Mouse (Mus musculus) midbrain, embryonic 15.5 days (tissue): ENCODE measurements around the gene Mapk9. TPM values are rescaled to one million over a fixed set of nuclear protein-coding genes. Genes with fewer than 3 reads are reported as not detected.
"Not testable (repeated sequence)": the region's sequence is repeated elsewhere in the genome, so short reads cannot be mapped to it uniquely, and the experiment has no call there.

Experiments used
- ATAC-seq: fragments of 200-750 bp; cut with Nextera tagmentation; replicated peaks from 2 replicates; pipeline ENCODE4 v1.8.0; 2017; ENCODE audit warnings: moderate TSS enrichment
- H3K27ac ChIP-seq: fragments of 300-500 bp; sonication (generic); 2 replicates; pipeline ENCODE4 v1.5.1; 2015; ENCODE audit warnings: mild to moderate bottlenecking, inconsistent platforms
- H3K27me3 ChIP-seq: fragments of 300-500 bp; sonication (generic); replicated peaks from 2 replicates; pipeline ENCODE4 v1.6.1; 2015; ENCODE audit warnings: inconsistent platforms
- H3K36me3 ChIP-seq: fragments of 300-500 bp; sonication (generic); replicated peaks from 2 replicates; pipeline ENCODE4 v1.6.1; 2015; ENCODE audit warnings: inconsistent platforms
- H3K4me1 ChIP-seq: fragments of 300-500 bp; sonication (generic); 2 replicates; pipeline ENCODE4 v1.6.1; 2015; ENCODE audit warnings: inconsistent platforms
- H3K4me2 ChIP-seq: fragments of 300-500 bp; sonication (generic); 2 replicates; pipeline ENCODE4 v1.6.1; 2015; ENCODE audit warnings: inconsistent platforms, mild to moderate bottlenecking, moderate library complexity
- H3K4me3 ChIP-seq: fragments of 300-500 bp; sonication (generic); 2 replicates; pipeline ENCODE4 v1.5.1; 2015; ENCODE audit warnings: mild to moderate bottlenecking, inconsistent platforms
- H3K9ac ChIP-seq: fragments of 300-500 bp; sonication (generic); 2 replicates; pipeline ENCODE4 v1.6.1; 2015; ENCODE audit warnings: mild to moderate bottlenecking, inconsistent platforms
- H3K9me3 ChIP-seq: fragments of 300-500 bp; sonication (generic); 2 replicates; pipeline ENCODE4 v1.6.1; 2016; ENCODE audit warnings: inconsistent platforms
- WGBS: fragments of 180-500 bp; shearing (Covaris S2); methylation state at CpG from one replicate; pipeline ENCODE4 v1.1.7; 2015; ENCODE audit warnings: mixed read lengths; 5-methylcytosine and 5-hydroxymethylcytosine counted together
- polyA plus RNA-seq: library from polyadenylated mRNA; unstranded; fragments of >200 nt; fragmentation: Nextera tagmentation; extraction: Ambion mirVana; gene quantifications from 2 replicates; pipeline ENCODE4 v1.2.1, GENCODE M21; 2015

Gene Mapk9
- 63.3 and 68.7 TPM in 2 replicates for polyA plus RNA-seq

DNA sequence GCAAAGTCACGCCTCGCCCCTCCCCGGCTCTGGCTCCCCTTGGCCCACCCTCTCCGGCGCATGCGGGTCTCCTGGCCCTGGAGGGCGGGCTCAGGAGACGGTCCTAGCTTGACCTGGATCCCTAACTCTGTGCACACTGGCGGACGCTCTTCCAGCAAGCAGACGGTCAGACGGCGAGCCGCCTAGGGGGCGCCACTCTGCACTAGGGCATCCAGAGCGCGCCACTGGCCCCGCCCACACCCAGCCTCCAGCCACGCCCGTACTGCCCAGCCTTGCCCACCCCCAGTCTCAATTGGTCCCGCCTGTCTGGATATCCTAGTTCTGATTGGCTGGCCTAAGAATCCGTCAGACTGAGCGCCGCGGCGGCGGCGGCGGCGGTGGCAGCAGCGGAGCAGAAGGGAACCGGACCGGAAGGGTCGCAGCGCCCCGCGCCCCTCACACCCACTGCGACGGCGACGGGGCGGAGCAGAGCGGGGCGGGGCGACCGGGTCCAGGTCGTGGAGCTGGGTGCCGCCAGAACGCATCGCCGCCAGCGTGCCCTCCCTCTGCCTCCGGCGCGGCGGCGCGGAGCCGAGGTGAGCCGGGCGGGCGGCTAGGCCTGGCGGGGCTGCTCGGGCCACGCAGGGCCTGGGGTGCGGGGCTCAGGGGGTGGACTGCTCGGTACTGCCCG is at the start of gene Mapk9:
Gene Mapk9 (plus strand): TSS at position 351 of the 670 bp plus-strand sequence.
- Histone ChIP-seq H3K9ac (peak within 1 kb of the TSS; percentile 89), H3K36me3 (0 out of 2 replicates have a peak, but pooled peaks cover 7% of the 10 kb centered on the region), H3K4me3 (peak within 1 kb of the TSS; percentile 83), H3K9me3 (no peaks in the 10 kb centered on the region), H3K27ac (peak within 1 kb of the TSS; percentile 88), H3K4me2 (peak within 1 kb of the TSS; percentile 75), H3K4me1 (peaks cover 26% of the 10 kb centered on the region), H3K27me3 (no peaks in the 10 kb centered on the region)
- under 1% methylated on average over 63 of the region's 68 CpGs for WGBS
- ATAC-seq: peak; percentile 99

- Histone ChIP-seq H3K4me2 (no peak overlapping the region), H3K4me3 (no peak overlapping the region), H3K9ac (no peak overlapping the region), H3K9me3 (no peaks in the 10 kb centered on the region), H3K27ac (no peak overlapping the region), H3K4me1 (peaks cover 18% of the 10 kb centered on the region), H3K27me3 (no peaks in the 10 kb centered on the region), H3K36me3 (no peaks in the 10 kb centered on the region)
- ATAC-seq: no peak
- WGBS: 88% methylated on average over 6 of the region's 6 CpGs
Observed at GRCm38 (mm10) chr11:49798931-49799330, 47.6 kb upstream of the Mapk9 start.

- no peak for ATAC-seq
- 78% methylated on average over 4 of the region's 4 CpGs for WGBS
- Histone ChIP-seq H3K9me3 (no peaks in the 10 kb centered on the region), H3K27me3 (no peaks in the 10 kb centered on the region), H3K36me3 (no peaks in the 10 kb centered on the region), H3K4me1 (peaks cover 6% of the 10 kb centered on the region; the same call in 1 of the 2 replicates), H3K4me2 (no peak overlapping the region), H3K4me3 (no peak overlapping the region), H3K9ac (no peak overlapping the region), H3K27ac (no peak overlapping the region)
Observed at GRCm38 (mm10) chr11:49801516-49801915, 45.0 kb upstream of the Mapk9 start.

GRCm38 (mm10) chr11:49803801-49804200 is 42.8 kb upstream of the Mapk9 start:
- no peak overlapping the region for H3K9ac ChIP-seq
- 94% methylated on average over 4 of the region's 4 CpGs for WGBS
- no peak overlapping the region for H3K4me3 ChIP-seq

DNA sequence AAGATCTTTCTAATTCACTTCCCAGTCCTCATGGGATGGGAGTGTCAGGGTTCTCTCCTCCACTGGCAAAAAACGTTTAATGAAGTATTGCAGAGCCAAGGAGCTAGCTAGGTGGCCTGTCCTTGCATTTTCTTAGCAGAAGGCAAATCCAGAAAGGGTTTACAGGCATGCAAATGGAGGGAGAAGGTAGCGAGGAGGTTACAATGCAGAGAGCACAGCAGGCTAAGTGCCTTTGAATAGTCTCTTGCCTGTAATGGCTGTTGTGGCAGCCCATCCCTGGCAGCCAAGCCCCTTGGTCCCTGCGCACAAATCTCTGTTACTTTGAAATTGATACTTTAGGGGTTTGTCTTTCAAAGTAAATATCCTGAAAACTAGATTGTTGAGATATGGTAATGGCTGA is 40.3 kb upstream of the Mapk9 start:
- Histone ChIP-seq H3K9me3 (no peaks in the 10 kb centered on the region), H3K4me3 (no peak overlapping the region), H3K4me2 (no peak overlapping the region), H3K27ac (no peak overlapping the region), H3K36me3 (no peaks in the 10 kb centered on the region), H3K9ac (no peak overlapping the region), H3K27me3 (no peaks in the 10 kb centered on the region), H3K4me1 (peaks cover 4% of the 10 kb centered on the region; the same call in 1 of the 2 replicates)
- WGBS: 22% methylated on average over 3 of the region's 3 CpGs
- no peak for ATAC-seq

More at GRCm38 (mm10) chr11:49803801-49804200, 42.8 kb upstream of the Mapk9 start:
- H3K9me3 ChIP-seq: no peaks in the 10 kb centered on the region
- H3K4me2 ChIP-seq: no peak overlapping the region
- no peak for ATAC-seq
- no peaks in the 10 kb centered on the region for H3K36me3 ChIP-seq
- no peaks in the 10 kb centered on the region for H3K27me3 ChIP-seq
- no peak overlapping the region for H3K27ac ChIP-seq
- H3K4me1 ChIP-seq: peaks cover 6% of the 10 kb centered on the region; the same call in 1 of the 2 replicates

GRCm38 (mm10) chr11:49808946-49809345 is 37.6 kb upstream of the Mapk9 start:
- H3K27me3 ChIP-seq: no peaks in the 10 kb centered on the region
- no peak overlapping the region for H3K4me3 ChIP-seq
- no peak overlapping the region for H3K4me2 ChIP-seq
- no peak for ATAC-seq
- no peaks in the 10 kb centered on the region for H3K4me1 ChIP-seq
- no peaks in the 10 kb centered on the region for H3K36me3 ChIP-seq
- WGBS: 94% methylated on average over 9 of the region's 9 CpGs
- H3K9me3 ChIP-seq: no peaks in the 10 kb centered on the region
- H3K27ac ChIP-seq: no peak overlapping the region
- no peak overlapping the region for H3K9ac ChIP-seq

- not testable (repeated sequence) for H3K27ac ChIP-seq, ATAC-seq, H3K4me3 ChIP-seq, H3K9ac ChIP-seq, H3K36me3 ChIP-seq, H3K9me3 ChIP-seq, H3K27me3 ChIP-seq, H3K4me1 ChIP-seq, H3K4me2 ChIP-seq
- WGBS: 86% methylated on average over 7 of the region's 7 CpGs
Observed at GRCm38 (mm10) chr11:49810696-49811095, 35.9 kb upstream of the Mapk9 start.

DNA sequence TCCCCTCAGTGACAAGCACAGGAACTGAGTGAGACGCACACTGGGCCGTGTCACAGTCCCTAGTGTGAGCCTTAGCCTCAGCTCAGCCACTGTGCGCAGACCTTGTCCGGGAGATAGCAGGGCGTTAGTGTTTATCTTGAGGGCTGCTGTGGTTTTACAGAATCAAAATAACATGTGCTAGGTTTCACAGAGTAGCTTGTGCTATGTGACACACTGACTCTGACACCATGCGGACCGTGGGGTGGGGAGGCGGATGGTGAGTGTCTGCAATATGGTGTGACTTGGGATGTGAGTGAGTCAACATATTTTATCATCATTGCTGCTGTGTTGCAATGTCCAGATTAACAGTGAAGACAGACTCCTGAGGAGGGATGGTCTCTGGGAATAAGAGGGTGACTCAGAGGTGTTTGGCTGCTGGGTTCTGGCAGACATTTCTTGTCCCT is 35.4 kb upstream of the Mapk9 start:
- ATAC-seq: no peak
- H3K36me3 ChIP-seq: no peaks in the 10 kb centered on the region
- H3K9me3 ChIP-seq: no peaks in the 10 kb centered on the region
- no peak overlapping the region for H3K27ac ChIP-seq
- no peaks in the 10 kb centered on the region for H3K4me1 ChIP-seq
- 93% methylated on average over 8 of the region's 8 CpGs for WGBS
- H3K9ac ChIP-seq: no peak overlapping the region
- H3K4me3 ChIP-seq: no peak overlapping the region
- H3K27me3 ChIP-seq: no peaks in the 10 kb centered on the region
- no peak overlapping the region for H3K4me2 ChIP-seq

- no peak overlapping the region for H3K4me2 ChIP-seq
- H3K27me3 ChIP-seq: no peaks in the 10 kb centered on the region
- no peak overlapping the region for H3K27ac ChIP-seq
- WGBS: 92% methylated on average over 8 of the region's 8 CpGs
- ATAC-seq: no peak
- no peaks in the 10 kb centered on the region for H3K9me3 ChIP-seq
- no peak overlapping the region for H3K4me3 ChIP-seq
- H3K36me3 ChIP-seq: no peaks in the 10 kb centered on the region
- H3K4me1 ChIP-seq: no peaks in the 10 kb centered on the region
- H3K9ac ChIP-seq: no peak overlapping the region
Observed at GRCm38 (mm10) chr11:49811879-49812278, 34.7 kb upstream of the Mapk9 start.

DNA sequence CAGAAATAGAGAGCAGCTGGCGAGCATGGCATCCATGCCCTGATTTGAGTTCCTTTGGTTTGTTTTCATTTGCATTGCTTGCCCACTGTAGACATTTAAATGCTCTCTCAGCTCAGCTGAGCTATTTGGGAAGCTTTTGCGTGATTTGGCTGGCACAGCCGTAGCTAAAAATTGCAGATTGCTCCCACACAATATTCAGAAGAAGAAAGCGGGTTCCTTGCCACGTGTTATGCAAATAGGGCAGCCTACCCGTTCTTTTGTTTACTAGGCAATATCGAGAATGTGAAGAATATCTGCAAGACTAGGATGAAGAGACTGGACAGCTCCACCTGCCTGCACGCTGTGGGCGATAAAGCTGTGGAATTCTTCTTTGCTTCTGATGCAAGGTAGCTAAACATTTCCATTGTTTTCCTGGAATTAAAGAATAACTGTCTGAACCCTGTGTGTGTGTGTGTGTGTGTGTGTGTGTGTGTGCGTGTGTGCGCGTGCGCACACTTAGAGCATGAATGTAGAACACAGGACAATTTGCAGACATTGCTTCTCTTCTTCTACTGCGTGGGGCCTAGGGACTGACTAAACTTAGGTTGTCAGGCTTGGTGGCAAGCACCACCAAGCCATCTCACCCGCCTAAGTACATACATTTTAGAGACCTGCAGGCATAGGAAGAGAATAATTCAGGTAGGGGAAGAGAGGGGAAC is 27.5 kb upstream of the Mapk9 start:
- ATAC-seq: no peak
- H3K4me3 ChIP-seq: no peak overlapping the region
- H3K9me3 ChIP-seq: no peaks in the 10 kb centered on the region
- WGBS: 84% methylated on average over 15 of the region's 15 CpGs
- no peaks in the 10 kb centered on the region for H3K4me1 ChIP-seq
- H3K27me3 ChIP-seq: no peaks in the 10 kb centered on the region
- H3K27ac ChIP-seq: 0 out of 2 replicates have a peak overlapping the region, but pooled peaks have one; percentile 29
- H3K36me3 ChIP-seq: peaks cover 7% of the 10 kb centered on the region; the same call in 1 of the 2 replicates
- H3K9ac ChIP-seq: no peak overlapping the region
- no peak overlapping the region for H3K4me2 ChIP-seq

GRCm38 (mm10) chr11:49819676-49820075 is 26.9 kb upstream of the Mapk9 start:
- H3K9ac ChIP-seq: no peak overlapping the region
- H3K36me3 ChIP-seq: peaks cover 14% of the 10 kb centered on the region; the same call in 1 of the 2 replicates
- H3K4me1 ChIP-seq: no peaks in the 10 kb centered on the region
- no peak overlapping the region for H3K4me3 ChIP-seq
- 82% methylated on average over 7 of the region's 7 CpGs for WGBS
- H3K9me3 ChIP-seq: no peaks in the 10 kb centered on the region
- H3K4me2 ChIP-seq: no peak overlapping the region
- no peak overlapping the region for H3K27ac ChIP-seq
- H3K27me3 ChIP-seq: no peaks in the 10 kb centered on the region
- ATAC-seq: no peak

DNA sequence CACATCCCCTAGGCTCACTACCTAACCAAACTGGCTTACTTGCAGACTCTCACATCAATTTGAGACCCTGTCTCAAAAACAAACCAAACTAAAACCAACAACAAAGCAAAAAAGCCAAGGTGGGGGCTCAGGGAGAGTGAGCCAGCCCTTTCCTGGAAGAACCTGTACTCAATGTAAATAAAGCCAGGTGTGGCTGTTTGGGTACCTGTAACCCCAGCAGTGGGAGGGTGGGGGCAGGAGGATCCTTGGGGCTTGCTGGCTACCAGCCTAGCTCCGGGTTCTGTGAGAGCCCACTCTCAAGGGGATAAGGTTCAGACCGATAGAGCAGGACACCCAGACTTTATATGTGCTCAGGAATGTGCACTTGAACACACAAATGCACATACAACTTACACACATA is 25.6 kb upstream of the Mapk9 start:
- Histone ChIP-seq H3K4me1 (no peaks in the 10 kb centered on the region), H3K27me3 (no peaks in the 10 kb centered on the region), H3K4me2 (no peak overlapping the region), H3K27ac (no peak overlapping the region), H3K9ac (no peak overlapping the region), H3K36me3 (peaks cover 18% of the 10 kb centered on the region; the same call in 1 of the 2 replicates), H3K4me3 (no peak overlapping the region), H3K9me3 (no peaks in the 10 kb centered on the region)
- ATAC-seq: no peak
- 90% methylated on average over 2 of the region's 2 CpGs for WGBS
